Mouse (Mus musculus) monocyte, adult 5-6 weeks (primary cell): ENCODE measurements around the gene Prl8a8. TPM values are rescaled to one million over a fixed set of nuclear protein-coding genes. Genes with fewer than 3 reads are reported as not detected.

Source experiments
- ATAC-seq: fragments of 153-309, 156-312 bp; replicated peaks from 2 replicates; pipeline ENCODE4 v1.8.0; 2017; ENCODE audit warnings: mild to moderate bottlenecking; ENCODE audit not compliant: low TSS enrichment, insufficient number of reproducible peaks, severe bottlenecking, poor library complexity, low FRiP score
- total RNA-seq: library from RNA; stranded (forward); fragments of 200-1000, 200-491, 200-594 nt; gene quantifications from 3 replicates; pipeline ENCODE4 v1.2.3, GENCODE M21; 2017

Gene Prl8a8
- total RNA-seq, result not detected in 3 replicates

DNA sequence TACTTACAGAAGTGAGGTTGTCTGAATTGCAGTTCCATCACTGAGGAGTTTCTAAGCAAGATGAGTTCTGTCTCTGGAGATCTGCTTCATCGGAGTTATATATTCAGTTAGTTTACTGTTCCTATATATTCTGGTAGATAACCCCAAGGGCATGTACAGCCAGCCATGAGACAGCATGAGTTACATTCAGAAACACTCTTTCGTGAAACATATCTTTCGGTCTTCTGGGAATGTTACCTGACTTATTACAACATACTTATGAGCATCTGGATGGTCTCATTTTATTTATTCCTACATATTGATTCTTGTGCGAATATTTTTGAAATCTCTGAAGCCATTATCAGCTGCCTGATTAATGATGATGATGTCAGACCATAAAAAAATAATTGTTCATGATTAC lies at the start of gene Prl8a8:
Prl8a8 (minus strand) TSS at position 101 of the 400 bp plus-strand sequence.
- no peak for ATAC-seq

DNA sequence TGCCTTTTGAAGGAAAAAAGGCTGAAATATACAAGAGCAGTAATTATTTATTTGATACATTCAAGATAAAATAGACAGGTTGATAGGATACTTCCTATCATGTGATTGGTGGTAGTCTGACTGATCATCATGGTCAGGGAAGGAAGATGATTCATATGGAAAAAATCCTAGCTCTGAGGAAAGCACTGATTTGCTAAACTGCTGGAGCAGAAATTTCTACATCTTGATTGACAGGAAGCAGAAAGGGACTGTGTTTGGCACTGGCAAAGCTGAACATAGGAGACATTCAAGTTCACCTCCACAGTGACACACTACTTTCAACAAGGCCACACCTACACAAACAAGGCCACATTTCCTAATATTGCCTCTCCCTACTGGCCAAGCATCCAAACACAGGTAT lies 40.3 kb upstream of the Prl8a8 start:
- ATAC-seq, result no peak

DNA sequence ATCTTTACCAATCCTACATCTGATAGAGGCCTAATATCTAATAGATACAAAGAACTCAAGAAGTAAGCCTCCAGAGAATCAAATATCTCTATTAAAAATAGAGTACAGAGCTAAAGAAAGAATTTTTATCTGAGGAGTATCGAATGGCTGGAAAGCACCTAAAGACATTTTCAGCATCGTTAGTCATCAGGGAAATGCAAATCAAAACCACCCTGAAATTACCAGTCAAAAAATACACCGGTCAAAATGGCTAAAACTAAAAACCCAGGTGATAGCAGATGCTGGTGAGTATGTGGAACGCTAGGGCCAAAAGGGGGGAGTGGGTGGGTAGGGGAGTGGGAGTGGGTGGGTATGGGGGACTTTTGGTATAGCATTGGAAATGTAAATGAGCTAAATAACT lies 10.1 kb upstream of the Prl8a8 start:
- no peak for ATAC-seq

DNA sequence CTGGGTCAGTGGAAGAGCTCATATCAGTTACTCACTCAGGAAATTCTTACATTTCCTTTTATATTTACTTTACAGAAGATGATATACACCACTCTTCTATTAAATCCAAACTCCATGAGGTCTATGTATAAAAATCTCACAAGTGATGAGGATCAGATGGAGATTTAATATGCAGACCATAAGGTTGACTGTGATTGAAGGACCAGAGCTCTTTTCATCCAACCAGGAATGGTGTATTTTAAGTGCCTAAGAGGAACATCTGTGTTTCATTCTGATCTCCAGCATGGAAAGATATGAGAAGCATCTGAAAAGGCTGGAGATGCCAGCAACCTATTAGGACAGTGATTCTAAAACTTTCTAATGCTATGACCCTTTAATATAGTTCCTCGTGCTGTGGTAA lies 5.4 kb downstream of the Prl8a8 start:
- no peak for ATAC-seq

Other genes with a start within 250 kb of the Prl8a8 start
- not detected in 3 replicates for gene Prl6a1, start 200.6 kb downstream of the Prl8a8 start, total RNA-seq
- not detected in 3 replicates for gene Prl8a2, start 167.5 kb downstream of the Prl8a8 start, total RNA-seq
- not detected in 3 replicates for gene Prl2b1, start 122.4 kb downstream of the Prl8a8 start, total RNA-seq
- gene Prl8a6, start 74.5 kb downstream of the Prl8a8 start, total RNA-seq, result not detected in 3 replicates
- not detected in 3 replicates for gene Prl8a9, start 51.4 kb upstream of the Prl8a8 start, total RNA-seq
- not detected in 3 replicates for gene Prl8a1, start 69.0 kb upstream of the Prl8a8 start, total RNA-seq
- not detected in 3 replicates for gene Prl7b1, start 97.4 kb upstream of the Prl8a8 start, total RNA-seq
- gene Prl7a1, start 129.3 kb upstream of the Prl8a8 start, total RNA-seq, result not detected in 3 replicates
- gene Prl7a2, start 154.8 kb upstream of the Prl8a8 start, total RNA-seq, result not detected in 3 replicates
- gene Prl7d1, start 203.5 kb upstream of the Prl8a8 start, total RNA-seq, result not detected in 3 replicates